Mouse (Mus musculus) heart, embryonic 16.5 days (tissue): ENCODE measurements around the gene Gm20662. TPM values are rescaled to one million over a fixed set of nuclear protein-coding genes. Genes with fewer than 3 reads are reported as not detected.
A peak's percentile ranks its signal among the peaks of the same experiment; 100 is the strongest.

Source experiments
- ATAC-seq: fragments of 200-750 bp; cut with Nextera tagmentation; replicated peaks from 2 replicates; pipeline ENCODE4 v1.8.0; 2017; ENCODE audit warnings: moderate number of reproducible peaks; ENCODE audit not compliant: insufficient read depth, low FRiP score; ENCODE audit errors: extremely low read depth
- H3K27ac ChIP-seq: fragments of 300-500 bp; sonication (generic); 2 replicates; pipeline ENCODE4 v1.5.1; 2014; ENCODE audit warnings: mild to moderate bottlenecking, low read length, control low read depth, moderate library complexity
- H3K27me3 ChIP-seq: fragments of 300-500 bp; sonication (generic); 2 replicates; pipeline ENCODE4 v1.6.1; 2014; ENCODE audit warnings: low read length, mixed read lengths; ENCODE audit not compliant: control insufficient read depth, insufficient read depth
- H3K36me3 ChIP-seq: fragments of 300-500 bp; sonication (generic); 2 replicates; pipeline ENCODE4 v1.6.1; 2014; ENCODE audit not compliant: control insufficient read depth, insufficient read depth
- H3K4me1 ChIP-seq: fragments of 300-500 bp; sonication (generic); 2 replicates; pipeline ENCODE4 v1.6.1; 2014; ENCODE audit warnings: low read length, mixed read lengths; ENCODE audit not compliant: control insufficient read depth, insufficient read depth
- H3K4me2 ChIP-seq: fragments of 300-500 bp; sonication (generic); 2 replicates; pipeline ENCODE4 v1.6.1; 2014; ENCODE audit warnings: low read depth, mild to moderate bottlenecking, control low read depth, low read length
- H3K4me3 ChIP-seq: fragments of 300-500 bp; sonication (generic); 2 replicates; pipeline ENCODE4 v1.5.1; 2014; ENCODE audit warnings: mild to moderate bottlenecking, control low read depth, low read length
- H3K9ac ChIP-seq: fragments of 300-500 bp; sonication (generic); 2 replicates; pipeline ENCODE4 v1.6.1; 2014; ENCODE audit warnings: low read length, control low read depth
- H3K9me3 ChIP-seq: fragments of 300-500 bp; sonication (generic); replicated peaks from 2 replicates; pipeline ENCODE4 v1.6.1; 2016; ENCODE audit warnings: low read length; ENCODE audit not compliant: control insufficient read depth
- WGBS: fragments of 180-500 bp; shearing (Covaris S2); extraction: QIAGEN DNeasy Blood & Tissue Kit; methylation state at CpG from one replicate; pipeline ENCODE4 v1.1.7; 2014; 5-methylcytosine and 5-hydroxymethylcytosine counted together
- polyA plus RNA-seq: library from polyadenylated mRNA; unstranded; fragments of >200 nt; fragmentation: Nextera tagmentation; extraction: Ambion mirVana; gene quantifications from 2 replicates; pipeline ENCODE4 v1.2.1, GENCODE M21; 2015

The Gm20662 gene
- polyA plus RNA-seq, 1 experiment from 2014 or later = 0.76 TPM

GRCm38 (mm10) chr9:107970311-107970710 lies 25.8 kb upstream of the Gm20662 start:
- H3K4me3 ChIP-seq = no peak overlapping the region
- no peak overlapping the region for H3K27ac ChIP-seq
- H3K4me1 ChIP-seq = peaks cover 14% of the 10 kb centered on the region
- no peak overlapping the region for H3K9ac ChIP-seq
- no peaks in the 10 kb centered on the region for H3K9me3 ChIP-seq
- H3K27me3 ChIP-seq = no peaks in the 10 kb centered on the region
- no peak for ATAC-seq
- no peak overlapping the region for H3K4me2 ChIP-seq
- no peaks in the 10 kb centered on the region for H3K36me3 ChIP-seq
- WGBS = 72% methylated on average over 5 of the region's 5 CpGs

- H3K9me3 ChIP-seq = no peaks in the 10 kb centered on the region
- no peak overlapping the region for H3K4me3 ChIP-seq
- H3K36me3 ChIP-seq = no peaks in the 10 kb centered on the region
- H3K9ac ChIP-seq = no peak overlapping the region
- no peak overlapping the region for H3K4me2 ChIP-seq
- no peak for ATAC-seq
- H3K4me1 ChIP-seq = peaks cover 24% of the 10 kb centered on the region
- H3K27me3 ChIP-seq = no peaks in the 10 kb centered on the region
- 54% methylated on average over 8 of the region's 8 CpGs for WGBS
- peak overlapping the region; percentile 34; the same call in 1 of the 2 replicates for H3K27ac ChIP-seq
These were observed 24.2 kb upstream of the Gm20662 start for GRCm38 (mm10) chr9:107971690-107972541.

GRCm38 (mm10) chr9:107974491-107975171 lies 21.5 kb upstream of the Gm20662 start:
- ATAC-seq = no peak
- Histone ChIP-seq H3K4me3 (no peak overlapping the region), H3K9ac (peak overlapping the region; percentile 72; the same call in 1 of the 2 replicates), H3K27ac (peak overlapping the region; percentile 94), H3K4me1 (peaks cover 24% of the 10 kb centered on the region), H3K4me2 (peak overlapping the region; percentile 77), H3K36me3 (peaks cover 2% of the 10 kb centered on the region; the same call in 1 of the 2 replicates), H3K9me3 (no peaks in the 10 kb centered on the region), H3K27me3 (no peaks in the 10 kb centered on the region)
- 41% methylated on average over 10 of the region's 10 CpGs for WGBS

GRCm38 (mm10) chr9:107975399-107976386 lies 20.5 kb upstream of the Gm20662 start, which contains the start of gene Uba7:
Uba7 (plus strand) TSS chr9:107975505.
- Histone ChIP-seq H3K4me3 (peak within 1 kb of the TSS; percentile 52), H3K36me3 (peaks cover 5% of the 10 kb centered on the region; the same call in 1 of the 2 replicates), H3K9me3 (no peaks in the 10 kb centered on the region), H3K27ac (peak within 1 kb of the TSS; percentile 94), H3K4me1 (peaks cover 26% of the 10 kb centered on the region), H3K9ac (peak within 1 kb of the TSS; percentile 72), H3K4me2 (peak within 1 kb of the TSS; percentile 77), H3K27me3 (no peaks in the 10 kb centered on the region)
- 36% methylated on average over 12 of the region's 12 CpGs for WGBS
- peak; percentile 77 for ATAC-seq

GRCm38 (mm10) chr9:107978815-107979214 lies 17.3 kb upstream of the Gm20662 start:
- Histone ChIP-seq H3K9me3 (no peaks in the 10 kb centered on the region), H3K4me2 (no peak overlapping the region), H3K27ac (no peak overlapping the region), H3K4me3 (no peak overlapping the region), H3K9ac (no peak overlapping the region), H3K36me3 (peaks cover 5% of the 10 kb centered on the region; the same call in 1 of the 2 replicates), H3K27me3 (no peaks in the 10 kb centered on the region), H3K4me1 (peaks cover 55% of the 10 kb centered on the region)
- 88% methylated on average over 12 of the region's 12 CpGs for WGBS
- ATAC-seq = no peak

GRCm38 (mm10) chr9:107981684-107982605 lies 14.2 kb upstream of the Gm20662 start:
- peaks cover 49% of the 10 kb centered on the region for H3K4me1 ChIP-seq
- 0 out of 2 replicates have a peak, but pooled peaks have one; percentile 2 for ATAC-seq

GRCm38 (mm10) chr9:107982681-107983346 lies 13.3 kb upstream of the Gm20662 start, which contains the start of gene Gm20661:
Gm20661 (plus strand) TSS chr9:107983058.
- H3K27me3 ChIP-seq = no peaks in the 10 kb centered on the region
- peak within 1 kb of the TSS; percentile 83 for H3K4me3 ChIP-seq
- peak within 1 kb of the TSS; percentile 88 for H3K4me2 ChIP-seq
- H3K9ac ChIP-seq = peak within 1 kb of the TSS; percentile 81
- H3K4me1 ChIP-seq = peaks cover 49% of the 10 kb centered on the region
- peak; percentile 76 for ATAC-seq
- H3K9me3 ChIP-seq = no peaks in the 10 kb centered on the region
- H3K27ac ChIP-seq = peak within 1 kb of the TSS; percentile 99
- 8% methylated on average over 14 of the region's 14 CpGs for WGBS
- H3K36me3 ChIP-seq = peaks cover 5% of the 10 kb centered on the region; the same call in 1 of the 2 replicates

More at GRCm38 (mm10) chr9:107981684-107982605, 14.2 kb upstream of the Gm20662 start:
- H3K27me3 ChIP-seq = no peaks in the 10 kb centered on the region
- H3K9ac ChIP-seq = peak overlapping the region; percentile 81
- H3K27ac ChIP-seq = peak overlapping the region; percentile 99
- H3K36me3 ChIP-seq = peaks cover 5% of the 10 kb centered on the region; the same call in 1 of the 2 replicates
- H3K4me3 ChIP-seq = peak overlapping the region; percentile 83
- H3K4me2 ChIP-seq = peak overlapping the region; percentile 88
- WGBS = 43% methylated on average over 7 of the region's 7 CpGs
- no peaks in the 10 kb centered on the region for H3K9me3 ChIP-seq
